Mouse (Mus musculus): ENCODE measurements around the gene Afmid.

- TF ChIP-seq CTCF (IDR thresholded peaks at IDR 0.05; ENCODE audit: borderline replicate concordance, control insufficient read depth, extremely low read depth, insufficient read depth, low read length, poor library complexity) (no peak), POLR2A (IDR thresholded peaks at IDR 0.05; ENCODE audit: control insufficient read depth, extremely low read depth, insufficient read depth, low read length, poor library complexity) (no peak)
These were observed 48.6 kb upstream of the Afmid start for GRCm38 (mm10) chr11:117777111-117777510.
